Mouse (Mus musculus) E14TG2a.4 (cell line): Measurements from ENCODE around the gene Mixl1.

Source experiments
- CTCF ChIP-seq: conservative IDR thresholded peaks from 2 replicates; pipeline ENCODE4 v1.5.1; 2014; ENCODE audit warnings: low read length
- POU5F1 ChIP-seq: IDR thresholded peaks from 2 replicates; pipeline ENCODE4 v1.6.1; 2014; ENCODE audit warnings: low read length, borderline replicate concordance

DNA sequence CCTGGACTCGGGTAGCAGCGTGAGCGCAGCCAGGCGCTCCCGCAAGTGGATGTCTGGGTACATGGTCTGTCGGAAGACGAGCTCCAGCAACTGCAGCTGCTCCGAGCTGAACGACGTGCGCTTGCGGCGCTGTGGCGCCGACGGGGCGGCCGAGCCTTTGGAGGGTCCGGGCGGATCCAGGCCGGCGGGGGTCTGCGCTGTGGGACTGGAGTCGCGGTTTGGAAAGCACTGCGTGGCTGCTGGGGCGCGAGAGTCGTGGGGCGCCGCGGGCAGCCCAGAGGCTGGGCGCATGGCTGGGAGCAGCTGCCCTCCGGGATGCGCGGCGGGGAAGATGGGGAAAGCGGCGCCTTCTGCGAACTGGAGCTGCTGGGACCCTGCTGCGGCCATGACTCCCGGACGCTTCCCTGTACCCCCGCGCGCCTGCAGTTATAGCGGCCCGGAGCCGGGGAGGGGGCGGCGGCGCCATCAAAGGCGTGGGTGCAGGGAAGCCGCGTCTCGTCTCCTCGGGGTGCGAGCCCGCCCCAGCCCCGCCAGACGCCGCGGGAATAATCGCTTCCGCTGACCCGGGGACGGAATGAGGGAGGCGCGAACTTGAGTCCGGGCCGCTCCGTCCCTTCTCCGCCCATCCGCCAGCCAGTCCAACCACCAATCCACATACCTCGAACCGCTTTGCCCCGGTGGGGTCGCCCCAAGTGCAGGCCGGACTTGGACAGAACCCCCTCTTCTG, at the start of gene Mixl1:
- TF ChIP-seq CTCF (no peak), POU5F1 (no peak)
